Mouse (Mus musculus): Measurements from ENCODE around the gene Ppp1r18.

Ppp1r18 gene

GRCm38 (mm10) chr17:35865481-35866280, at the start of gene Ppp1r18:
TSS of gene Ppp1r18 (plus strand) at chr17:35865593.
- DNase-seq (ENCODE audit: low read depth, low spot score): no peak

DNA sequence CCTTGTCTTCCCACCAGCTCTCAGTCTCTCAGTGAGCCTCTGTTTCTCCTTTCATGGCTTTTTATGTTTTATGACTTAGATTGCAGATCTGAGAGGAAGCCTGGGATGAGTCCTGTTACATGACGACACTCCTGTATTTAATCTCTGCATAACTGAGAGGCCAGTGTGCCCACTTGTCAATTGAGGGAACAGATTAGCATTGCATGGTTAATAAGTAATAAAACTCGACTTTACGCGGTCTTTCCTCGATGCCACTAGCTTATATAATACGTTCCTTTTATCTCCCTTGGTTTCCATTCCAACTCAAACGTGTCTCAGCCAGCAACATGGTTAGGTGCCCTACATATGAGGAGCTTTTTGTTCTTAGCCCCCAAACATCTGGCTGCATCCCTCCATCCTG, 49.6 kb upstream of the Ppp1r18 start:
- no peak for DNase-seq (ENCODE audit: low read depth, low spot score)

GRCm38 (mm10) chr17:35816686-35817085, 48.7 kb upstream of the Ppp1r18 start:
- DNase-seq (ENCODE audit: low read depth, low spot score): no peak

DNA sequence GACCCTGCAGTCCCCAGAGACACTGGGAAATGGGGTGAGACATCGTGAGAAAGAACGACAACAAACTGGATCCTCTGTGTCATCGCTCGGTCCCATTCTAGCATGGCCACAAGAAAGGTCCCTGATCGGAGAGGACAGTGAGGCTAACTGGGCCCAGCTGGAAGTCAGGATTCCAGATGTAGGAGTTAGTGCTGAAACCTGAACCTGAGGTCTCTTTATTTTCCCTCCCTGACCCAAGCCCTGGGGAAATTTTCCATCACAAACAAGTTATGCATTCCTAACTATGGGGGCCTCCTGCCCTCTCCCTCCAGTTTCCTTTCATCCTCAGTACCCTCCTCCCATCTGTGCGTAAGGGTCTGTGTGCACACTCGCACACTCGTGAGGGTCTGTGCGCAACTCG, 48.2 kb upstream of the Ppp1r18 start:
- DNase-seq (ENCODE audit: low read depth, low spot score): no peak

DNA sequence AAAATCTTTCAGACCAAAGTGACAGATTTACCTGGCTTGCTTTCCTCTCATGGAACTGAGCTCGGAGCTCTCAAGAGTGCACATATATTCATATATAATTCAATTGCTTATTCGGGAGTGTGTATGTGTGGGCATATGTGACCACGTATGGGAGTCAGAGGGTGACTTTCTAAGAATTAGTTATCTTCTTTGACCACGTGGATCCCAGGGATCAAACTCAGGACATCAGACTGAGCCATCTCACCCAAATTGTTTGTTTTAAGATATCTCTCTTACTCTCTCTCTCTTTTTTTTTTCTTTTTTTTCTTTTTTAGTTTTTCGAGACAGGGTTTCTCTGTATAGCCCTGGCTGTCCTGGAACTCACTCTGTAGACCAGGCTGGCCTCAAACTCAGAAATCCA, 45.3 kb upstream of the Ppp1r18 start:
- DNase-seq (ENCODE audit: low read depth, low spot score): no peak

- DNase-seq (ENCODE audit: low read depth, low spot score): no peak
Observed at GRCm38 (mm10) chr17:35821439-35822430, 43.7 kb upstream of the Ppp1r18 start, which contains the start of gene Ier3. TSS of gene Ier3 (plus strand) at chr17:35821684.

GRCm38 (mm10) chr17:35822564-35822963, 42.8 kb upstream of the Ppp1r18 start:
- DNase-seq (ENCODE audit: low read depth, low spot score): no peak

DNA sequence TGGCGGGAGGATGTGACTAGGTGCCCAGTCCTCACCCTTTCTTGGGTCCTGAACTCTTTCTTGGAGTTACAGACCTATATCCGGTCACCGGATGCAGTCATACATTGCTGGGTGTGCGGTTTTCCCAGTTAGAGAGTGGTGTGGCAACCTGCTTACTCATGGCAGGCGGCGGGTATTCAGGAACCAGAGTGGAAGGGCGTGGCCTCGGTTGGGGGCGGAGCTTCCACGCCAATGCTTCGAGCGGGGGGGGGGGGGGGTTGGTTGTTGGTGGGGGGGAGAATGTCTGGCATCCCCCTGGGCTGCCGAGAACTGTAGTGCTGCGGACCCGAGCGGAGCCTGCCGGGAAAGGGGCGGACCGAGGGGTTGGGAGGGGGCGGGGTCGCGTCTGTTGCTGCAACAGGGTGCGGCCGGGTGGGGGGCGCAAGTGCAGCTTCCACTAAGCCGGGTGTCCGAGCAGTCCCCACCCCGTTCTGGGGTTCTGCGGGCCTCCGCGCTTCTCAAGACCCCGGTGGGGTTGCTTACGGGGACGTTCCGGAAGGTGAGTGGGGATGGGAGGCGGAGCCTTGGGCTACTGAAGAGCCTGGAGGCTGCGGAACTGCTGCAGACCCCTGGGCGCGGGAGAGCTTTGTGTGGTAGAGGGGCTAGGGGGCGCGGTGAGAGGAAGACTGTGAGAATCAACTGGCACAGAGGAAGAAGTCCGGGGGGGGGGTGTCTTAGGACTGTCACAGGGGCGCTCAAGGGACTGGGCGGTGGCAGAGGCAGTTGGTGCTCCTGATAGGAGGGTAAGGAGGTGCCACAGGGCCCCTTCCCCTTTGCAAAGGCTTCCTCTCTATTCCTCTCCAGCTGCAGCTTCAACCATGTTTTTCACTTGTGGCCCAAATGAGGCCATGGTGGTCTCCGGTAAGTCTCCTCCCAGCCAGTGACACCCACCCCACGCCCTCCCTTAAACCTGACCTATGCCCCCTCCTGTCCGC, 42.1 kb upstream of the Ppp1r18 start, which contains the start of gene Flot1:
Flot1 (plus strand) TSS at position 267 of the 974 bp plus-strand sequence.
- DNase-seq (ENCODE audit: low read depth, low spot score): peak; percentile 69

DNA sequence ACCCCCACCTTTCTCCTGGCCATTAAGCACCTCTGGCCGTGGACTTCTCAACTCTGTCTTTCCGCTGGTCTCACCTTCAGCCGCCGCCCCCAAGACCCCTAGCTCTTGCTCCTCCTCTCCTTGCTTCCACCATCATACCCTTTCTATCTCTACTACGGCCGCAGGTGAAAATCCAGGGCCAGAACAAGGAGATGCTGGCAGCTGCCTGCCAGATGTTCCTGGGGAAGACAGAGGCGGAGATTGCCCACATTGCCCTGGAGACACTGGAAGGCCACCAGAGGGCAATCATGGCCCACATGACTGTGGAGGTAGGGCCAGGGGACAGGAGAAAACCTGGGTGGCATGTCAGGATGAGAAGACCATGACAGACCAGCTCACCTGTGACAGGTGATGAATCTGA, 41.0 kb upstream of the Ppp1r18 start:
- no peak for DNase-seq (ENCODE audit: low read depth, low spot score)

- DNase-seq (ENCODE audit: low read depth, low spot score): no peak
Observed at GRCm38 (mm10) chr17:35825109-35825850, 40.1 kb upstream of the Ppp1r18 start.

- no peak for DNase-seq (ENCODE audit: low read depth, low spot score)
Observed at GRCm38 (mm10) chr17:35829737-35830136, 35.7 kb upstream of the Ppp1r18 start.

DNA sequence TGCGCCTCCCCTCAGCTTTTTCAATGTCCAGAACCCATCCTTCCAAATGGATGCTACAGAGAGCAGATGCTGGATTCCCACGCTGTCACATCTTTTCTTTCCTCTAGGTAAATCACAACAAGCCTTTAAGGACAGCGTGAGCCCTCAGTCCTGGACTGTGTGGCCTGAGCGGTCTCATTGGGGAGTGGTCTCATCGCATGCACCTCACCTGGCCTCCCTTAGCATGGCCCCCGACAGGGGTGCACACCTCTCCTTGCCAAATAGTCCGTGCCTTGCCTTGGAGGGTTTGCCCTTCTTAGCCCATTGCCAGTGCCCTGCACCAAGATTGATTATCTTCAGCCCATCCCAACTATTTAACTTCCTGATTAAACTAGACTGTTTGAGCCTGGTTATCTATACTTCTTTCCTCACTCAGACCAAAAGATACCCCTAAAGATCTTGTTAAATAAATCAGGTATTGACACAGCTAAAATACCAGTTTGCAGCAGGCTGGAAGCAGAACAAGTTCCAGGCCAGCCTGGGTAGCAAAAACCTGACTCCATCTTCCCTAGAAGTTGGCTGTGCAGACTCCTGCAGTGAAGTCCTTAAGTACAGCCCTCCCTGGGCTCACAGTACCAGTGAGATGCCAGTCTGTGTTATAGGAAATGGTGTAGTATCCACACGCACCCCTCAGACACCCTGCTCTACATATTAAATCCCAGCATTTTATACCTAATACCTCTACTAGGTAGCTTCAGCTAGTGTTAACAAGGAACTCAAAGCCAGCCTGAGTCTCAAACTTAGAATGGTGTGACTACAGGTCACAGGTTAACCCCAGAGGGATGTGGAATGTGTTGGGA, 32.8 kb upstream of the Ppp1r18 start:
- no peak for DNase-seq (ENCODE audit: low read depth, low spot score)

DNA sequence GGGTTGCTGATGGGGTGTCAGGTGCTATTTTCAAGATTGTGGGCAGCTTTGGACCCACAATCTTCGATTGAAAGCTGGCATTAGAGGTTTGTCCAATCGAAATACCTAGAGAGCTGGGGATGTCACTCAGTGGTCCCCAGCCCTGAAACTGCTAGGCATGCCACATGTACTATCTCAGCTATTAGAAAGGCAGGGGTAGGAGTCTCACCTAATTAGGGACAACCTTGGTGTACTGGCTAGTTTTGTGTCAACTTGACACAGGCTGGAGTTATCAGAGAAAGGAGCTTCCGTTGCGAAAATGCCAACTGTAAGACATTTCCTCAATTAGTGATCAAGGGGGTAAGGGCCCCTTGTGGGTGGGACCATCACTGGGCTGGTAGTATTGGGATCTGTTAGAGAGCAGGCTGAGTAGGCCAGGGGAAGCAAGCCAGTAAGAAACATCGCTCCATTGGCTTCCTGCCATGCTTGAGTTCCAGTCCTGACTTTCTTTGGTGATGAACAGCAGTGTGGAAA, 32.1 kb upstream of the Ppp1r18 start:
- no peak for DNase-seq (ENCODE audit: low read depth, low spot score)

DNA sequence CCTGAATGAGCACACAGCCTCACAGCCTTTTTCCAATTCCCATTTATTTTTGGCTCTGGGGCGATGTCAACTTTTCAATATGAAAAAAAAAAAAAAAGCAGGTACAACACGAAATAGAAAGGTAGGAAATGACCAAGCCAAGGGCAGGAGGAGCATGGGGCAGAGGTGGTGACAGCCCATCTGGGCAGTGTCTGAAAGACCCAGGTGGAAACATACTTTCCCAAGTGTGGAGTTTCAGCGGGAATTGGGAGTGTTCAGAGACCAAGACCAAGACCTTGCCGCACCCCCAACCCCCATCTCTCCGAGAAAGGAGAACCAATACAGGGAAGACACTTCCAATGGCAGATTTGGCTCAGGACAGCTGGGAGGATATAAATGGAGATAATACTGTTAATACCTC, 31.5 kb upstream of the Ppp1r18 start:
- DNase-seq (ENCODE audit: low read depth, low spot score): no peak

DNA sequence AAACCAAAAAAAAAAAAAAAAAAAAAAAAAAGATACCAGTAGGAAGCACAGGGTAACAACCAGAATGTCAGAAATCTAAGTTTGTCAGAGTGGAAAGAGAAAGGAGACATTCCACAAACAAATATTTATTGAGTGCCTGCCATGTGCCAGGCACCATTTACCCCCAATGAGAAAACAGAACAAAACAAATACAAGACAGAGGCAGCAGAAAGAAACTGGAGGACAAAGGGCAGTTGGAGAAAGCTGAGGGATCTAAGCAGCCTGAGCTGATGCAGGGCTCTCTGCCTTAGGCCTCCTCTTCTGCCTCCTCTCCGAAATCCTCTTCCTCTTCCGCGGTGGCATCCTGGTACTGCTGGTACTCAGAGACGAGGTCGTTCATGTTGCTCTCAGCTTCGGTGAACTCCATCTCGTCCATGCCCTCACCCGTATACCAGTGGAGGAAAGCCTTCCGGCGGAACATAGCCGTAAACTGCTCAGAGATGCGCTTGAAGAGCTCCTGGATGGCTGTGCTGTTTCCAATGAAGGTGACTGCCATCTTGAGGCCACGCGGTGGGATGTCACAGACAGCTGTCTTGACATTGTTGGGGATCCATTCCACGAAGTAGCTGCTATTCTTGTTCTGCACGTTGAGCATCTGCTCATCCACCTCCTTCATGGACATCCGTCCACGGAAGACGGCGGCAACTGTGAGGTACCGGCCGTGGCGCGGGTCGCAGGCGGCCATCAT, 30.5 kb upstream of the Ppp1r18 start:
- no peak for DNase-seq (ENCODE audit: low read depth, low spot score)

DNA sequence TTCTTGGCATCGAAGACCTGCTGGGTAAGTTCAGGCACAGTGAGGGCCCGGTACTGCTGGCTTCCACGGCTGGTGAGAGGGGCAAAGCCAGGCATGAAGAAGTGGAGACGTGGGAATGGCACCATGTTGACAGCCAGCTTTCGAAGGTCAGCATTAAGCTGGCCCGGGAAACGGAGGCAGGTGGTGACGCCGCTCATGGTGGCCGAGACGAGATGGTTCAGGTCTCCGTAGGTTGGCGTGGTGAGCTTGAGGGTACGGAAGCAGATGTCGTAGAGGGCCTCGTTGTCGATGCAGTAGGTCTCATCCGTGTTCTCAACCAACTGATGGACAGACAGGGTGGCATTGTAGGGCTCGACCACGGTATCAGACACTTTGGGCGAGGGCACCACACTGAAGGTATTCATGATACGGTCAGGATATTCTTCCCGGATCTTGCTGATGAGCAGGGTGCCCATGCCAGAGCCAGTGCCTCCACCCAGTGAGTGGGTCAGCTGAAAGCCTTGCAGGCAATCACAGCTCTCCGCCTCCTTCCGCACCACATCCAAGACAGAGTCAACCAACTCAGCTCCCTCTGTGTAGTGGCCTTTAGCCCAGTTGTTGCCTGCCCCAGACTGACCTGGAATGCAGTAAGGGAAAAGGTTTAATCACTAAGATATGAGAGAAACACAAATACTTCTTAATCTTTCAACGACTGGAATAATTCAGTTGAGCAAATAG, 29.8 kb upstream of the Ppp1r18 start:
- DNase-seq (ENCODE audit: low read depth, low spot score): no peak

DNA sequence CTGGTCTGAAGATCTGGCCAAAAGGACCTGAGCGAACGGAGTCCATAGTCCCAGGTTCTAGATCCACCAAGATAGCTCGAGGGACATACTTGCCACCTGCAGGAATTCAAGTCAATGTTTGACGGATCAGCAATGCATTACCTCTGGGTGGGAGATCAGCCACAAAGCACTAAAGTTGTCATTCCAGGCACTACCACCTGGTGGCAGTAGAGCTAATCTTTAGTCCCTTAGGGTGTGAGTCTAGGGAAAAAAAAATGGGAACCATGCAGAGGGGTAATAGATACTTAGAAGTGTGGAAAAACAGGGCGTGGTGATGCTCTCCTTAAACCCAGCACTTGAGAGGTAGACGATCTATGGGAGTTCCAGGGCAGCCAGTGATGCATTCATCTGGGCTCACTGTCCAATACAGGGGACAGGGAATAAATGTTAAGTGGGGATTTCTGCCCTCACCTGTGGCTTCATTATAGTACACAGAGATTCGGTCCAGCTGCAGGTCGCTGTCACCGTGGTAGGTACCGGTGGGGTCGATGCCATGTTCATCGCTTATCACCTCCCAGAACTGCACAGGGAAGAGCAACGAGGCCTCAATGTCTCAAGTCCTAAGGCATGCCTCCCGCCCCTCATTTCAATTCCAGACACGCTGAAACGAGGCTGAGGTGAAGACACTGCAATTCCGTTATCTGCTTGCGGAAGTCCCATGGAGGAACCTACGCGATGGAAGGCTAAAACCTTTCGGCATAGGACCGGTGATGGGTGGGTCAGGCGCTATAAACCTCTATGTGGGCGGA, 29.0 kb upstream of the Ppp1r18 start:
- peak; percentile 75 for DNase-seq (ENCODE audit: low read depth, low spot score)
